Mouse (Mus musculus) intestine, embryonic 14.5 days (tissue): Measurements from ENCODE around the gene Cym. TPM values are rescaled to one million over a fixed set of nuclear protein-coding genes. Genes with fewer than 3 reads are reported as not detected.

Experiments
- ATAC-seq: fragments of 200-750 bp; cut with Nextera tagmentation; replicated peaks from 2 replicates; pipeline ENCODE4 v1.8.0; 2017; ENCODE audit warnings: low read depth, moderate number of reproducible peaks, moderate TSS enrichment, moderate library complexity; ENCODE audit not compliant: low FRiP score, low TSS enrichment
- DNase-seq: peaks from one replicate; pipeline ENCODE4 v3.0.0-alpha.2; 2018; ENCODE audit warnings: low spot score
- H3K27ac ChIP-seq: fragments of 300-500 bp; sonication (generic); 2 replicates; pipeline ENCODE4 v1.5.1; 2014; ENCODE audit warnings: low read depth, mild to moderate bottlenecking, control low read depth
- H3K27me3 ChIP-seq: fragments of 300-500 bp; sonication (generic); replicated peaks from 2 replicates; pipeline ENCODE4 v1.6.1; 2014; ENCODE audit warnings: low read length, control low read depth; ENCODE audit not compliant: control insufficient read depth, insufficient read depth
- H3K36me3 ChIP-seq: fragments of 300-500 bp; sonication (generic); 2 replicates; pipeline ENCODE4 v1.6.1; 2014; ENCODE audit warnings: low read length, control low read depth; ENCODE audit not compliant: control insufficient read depth, insufficient read depth
- H3K4me1 ChIP-seq: fragments of 300-500 bp; sonication (generic); replicated peaks from 2 replicates; pipeline ENCODE4 v1.6.1; 2014; ENCODE audit warnings: low read length, control low read depth, mixed read lengths; ENCODE audit not compliant: control insufficient read depth, insufficient read depth
- H3K4me2 ChIP-seq: fragments of 300-500 bp; sonication (generic); 2 replicates; pipeline ENCODE4 v1.6.1; 2014; ENCODE audit warnings: low read length
- H3K4me3 ChIP-seq: fragments of 300-500 bp; sonication (generic); 2 replicates; pipeline ENCODE4 v1.5.1; 2014; ENCODE audit warnings: low read depth, low read length, control low read depth, mixed read lengths
- H3K9ac ChIP-seq: fragments of 300-500 bp; sonication (generic); 2 replicates; pipeline ENCODE4 v1.6.1; 2014; ENCODE audit warnings: mild to moderate bottlenecking, low read length
- H3K9me3 ChIP-seq: fragments of 300-500 bp; sonication (generic); 2 replicates; pipeline ENCODE4 v1.6.1; 2016; ENCODE audit warnings: low read length, control low read depth; ENCODE audit not compliant: control insufficient read depth
- WGBS: fragments of 180-500 bp; shearing (Covaris S2); extraction: QIAGEN DNeasy Blood & Tissue Kit; methylation state at CpG from one replicate; pipeline ENCODE4 v1.1.7; 2014; 5-methylcytosine and 5-hydroxymethylcytosine counted together
- polyA plus RNA-seq: library from polyadenylated mRNA; unstranded; fragments of >200 nt; fragmentation: Nextera tagmentation; extraction: Ambion mirVana; gene quantifications from 2 replicates; pipeline ENCODE4 v1.2.1, GENCODE M21; 2014

The Cym gene
- polyA plus RNA-seq, 1 experiment from 2014 or later: 12.9 TPM

GRCm38 (mm10) chr3:107216400-107217100 lies 5.0 kb downstream of the Cym start:
- Histone ChIP-seq H3K4me1 (no peaks in the 10 kb centered on the region), H3K27ac (no peak overlapping the region), H3K9me3 (no peaks in the 10 kb centered on the region), H3K9ac (no peak overlapping the region), H3K4me3 (no peak overlapping the region), H3K36me3 (no peaks in the 10 kb centered on the region), H3K27me3 (no peaks in the 10 kb centered on the region), H3K4me2 (no peak overlapping the region)
- DNase-seq: no peak
- WGBS: 69% methylated on average over 8 of the region's 8 CpGs
- ATAC-seq: no peak

DNA sequence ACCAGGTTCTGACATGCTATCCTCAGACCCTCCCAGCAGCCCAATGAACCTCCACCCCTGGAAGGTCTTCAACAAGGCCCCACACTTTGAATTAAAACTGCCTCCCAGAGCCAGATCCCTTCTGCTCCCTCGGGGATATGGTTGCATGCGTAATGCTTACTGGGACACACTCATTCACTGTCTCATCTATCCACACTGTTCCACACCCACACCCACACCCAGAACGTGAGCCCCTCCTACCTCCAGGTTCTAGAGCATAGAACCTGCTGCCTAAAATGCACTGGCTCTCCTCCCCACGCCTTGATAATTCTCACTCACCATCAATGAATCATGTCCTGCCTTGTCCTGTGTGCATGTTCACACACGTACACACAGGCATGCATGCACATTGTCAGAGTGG lies 6.9 kb downstream of the Cym start:
- ATAC-seq: no peak
- Histone ChIP-seq H3K4me3 (no peak overlapping the region), H3K27ac (no peak overlapping the region), H3K9me3 (no peaks in the 10 kb centered on the region), H3K27me3 (no peaks in the 10 kb centered on the region), H3K9ac (no peak overlapping the region), H3K4me1 (no peaks in the 10 kb centered on the region), H3K4me2 (no peak overlapping the region), H3K36me3 (no peaks in the 10 kb centered on the region)
- WGBS: 80% methylated on average over 5 of the region's 5 CpGs
- DNase-seq: no peak

- H3K36me3 ChIP-seq: no peaks in the 10 kb centered on the region
- H3K27ac ChIP-seq: no peak overlapping the region
- H3K4me3 ChIP-seq: no peak overlapping the region
- no peaks in the 10 kb centered on the region for H3K27me3 ChIP-seq
- no peaks in the 10 kb centered on the region for H3K9me3 ChIP-seq
- no peak overlapping the region for H3K4me2 ChIP-seq
- H3K4me1 ChIP-seq: no peaks in the 10 kb centered on the region
- DNase-seq: no peak
- no peak for ATAC-seq
- WGBS: 60% methylated on average over 7 of the region's 7 CpGs
- no peak overlapping the region for H3K9ac ChIP-seq
These were observed 13.8 kb downstream of the Cym start for GRCm38 (mm10) chr3:107207625-107208253.

DNA sequence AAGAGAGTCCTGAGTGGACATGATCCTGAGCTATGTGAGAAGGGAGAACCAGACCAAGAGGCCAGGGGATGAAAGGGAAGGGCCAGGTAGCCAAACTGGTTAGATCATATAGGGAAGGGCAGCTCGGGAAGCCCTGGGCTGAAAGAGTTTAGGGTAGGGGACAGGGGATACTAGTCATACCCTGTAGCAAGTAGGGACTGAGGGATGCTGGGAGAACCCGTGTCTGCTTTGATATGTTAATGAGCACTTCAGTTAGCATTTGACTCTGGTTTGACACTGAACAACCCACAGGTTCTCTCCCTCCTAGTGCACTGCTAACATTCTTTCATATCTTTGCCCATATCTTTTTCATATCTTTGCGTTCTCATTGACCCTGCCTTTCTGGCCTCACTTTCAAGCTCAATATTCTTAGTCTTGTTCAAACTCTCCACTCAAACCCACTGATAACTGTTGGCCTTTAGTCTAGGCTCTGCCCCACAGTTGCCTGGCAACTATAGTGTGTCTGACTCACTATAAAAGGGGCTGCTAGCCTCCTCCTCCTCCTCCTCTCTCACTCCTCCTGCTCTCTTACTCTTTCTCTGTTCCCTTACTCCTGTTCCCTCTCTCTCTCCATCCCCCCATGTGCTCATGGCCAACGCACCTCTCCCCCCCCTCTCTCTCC lies 14.9 kb downstream of the Cym start:
- Histone ChIP-seq H3K27ac (no peak overlapping the region), H3K9me3 (no peaks in the 10 kb centered on the region), H3K4me3 (no peak overlapping the region), H3K36me3 (no peaks in the 10 kb centered on the region), H3K4me1 (no peaks in the 10 kb centered on the region), H3K27me3 (no peaks in the 10 kb centered on the region), H3K4me2 (no peak overlapping the region), H3K9ac (no peak overlapping the region)
- whole genome bisulfite sequencing: 33% methylated on average over 4 of the region's 4 CpGs
- DNase-seq (no peak), ATAC-seq (peak; percentile 48; the same call in 1 of the 2 replicates)

- ATAC-seq: no peak
- no peaks in the 10 kb centered on the region for H3K9me3 ChIP-seq
- H3K36me3 ChIP-seq: no peaks in the 10 kb centered on the region
- no peak overlapping the region for H3K4me2 ChIP-seq
- H3K4me1 ChIP-seq: no peaks in the 10 kb centered on the region
- H3K9ac ChIP-seq: no peak overlapping the region
- 7% methylated on average over 4 of the region's 4 CpGs for WGBS
- no peak overlapping the region for H3K27ac ChIP-seq
- no peak overlapping the region for H3K4me3 ChIP-seq
- DNase-seq: peak; percentile 86
- H3K27me3 ChIP-seq: no peaks in the 10 kb centered on the region
These were observed 15.5 kb downstream of the Cym start for GRCm38 (mm10) chr3:107205994-107206393.

GRCm38 (mm10) chr3:107205170-107205569 lies 16.4 kb downstream of the Cym start:
- Histone ChIP-seq H3K27ac (no peak overlapping the region), H3K4me3 (no peak overlapping the region), H3K36me3 (no peaks in the 10 kb centered on the region), H3K27me3 (no peaks in the 10 kb centered on the region), H3K4me2 (no peak overlapping the region), H3K9me3 (no peaks in the 10 kb centered on the region), H3K9ac (no peak overlapping the region), H3K4me1 (no peaks in the 10 kb centered on the region)
- DNase-seq: no peak
- ATAC-seq: no peak

GRCm38 (mm10) chr3:107204413-107204812 lies 17.1 kb downstream of the Cym start:
- Histone ChIP-seq H3K9ac (no peak overlapping the region), H3K4me2 (no peak overlapping the region), H3K36me3 (no peaks in the 10 kb centered on the region), H3K4me1 (no peaks in the 10 kb centered on the region), H3K27me3 (no peaks in the 10 kb centered on the region), H3K4me3 (no peak overlapping the region), H3K9me3 (no peaks in the 10 kb centered on the region), H3K27ac (no peak overlapping the region)
- ATAC-seq: no peak
- WGBS: 81% methylated on average over 3 of the region's 3 CpGs
- DNase-seq: no peak

- Histone ChIP-seq H3K36me3 (no peaks in the 10 kb centered on the region), H3K4me1 (no peaks in the 10 kb centered on the region), H3K4me3 (no peak overlapping the region), H3K9me3 (no peaks in the 10 kb centered on the region), H3K9ac (no peak overlapping the region), H3K27ac (no peak overlapping the region), H3K27me3 (no peaks in the 10 kb centered on the region), H3K4me2 (no peak overlapping the region)
- 32% methylated on average over 9 of the region's 9 CpGs for WGBS
- no peak for DNase-seq
- ATAC-seq: no peak
These were observed 20.0 kb downstream of the Cym start for GRCm38 (mm10) chr3:107201310-107202180.
